Mouse (Mus musculus) monocyte, adult 5-6 weeks (primary cell): ENCODE results near the gene Polr3g. TPM values are rescaled to one million over a fixed set of nuclear protein-coding genes. Genes with fewer than 3 reads are reported as not detected.
"Not testable (repeated sequence)": the region's sequence is repeated elsewhere in the genome, so short reads cannot be mapped to it uniquely, and the experiment has no call there.

Source experiments
- ATAC-seq: fragments of 153-309, 156-312 bp; replicated peaks from 2 replicates; pipeline ENCODE4 v1.8.0; 2017; ENCODE audit warnings: mild to moderate bottlenecking; ENCODE audit not compliant: low TSS enrichment, insufficient number of reproducible peaks, severe bottlenecking, poor library complexity, low FRiP score
- total RNA-seq: library from RNA; stranded (forward); fragments of 200-1000, 200-491, 200-594 nt; gene quantifications from 3 replicates; pipeline ENCODE4 v1.2.3, GENCODE M21; 2017

Polr3g gene
- total RNA-seq, 1 experiment from 2014 or later, result 3.7 TPM

DNA sequence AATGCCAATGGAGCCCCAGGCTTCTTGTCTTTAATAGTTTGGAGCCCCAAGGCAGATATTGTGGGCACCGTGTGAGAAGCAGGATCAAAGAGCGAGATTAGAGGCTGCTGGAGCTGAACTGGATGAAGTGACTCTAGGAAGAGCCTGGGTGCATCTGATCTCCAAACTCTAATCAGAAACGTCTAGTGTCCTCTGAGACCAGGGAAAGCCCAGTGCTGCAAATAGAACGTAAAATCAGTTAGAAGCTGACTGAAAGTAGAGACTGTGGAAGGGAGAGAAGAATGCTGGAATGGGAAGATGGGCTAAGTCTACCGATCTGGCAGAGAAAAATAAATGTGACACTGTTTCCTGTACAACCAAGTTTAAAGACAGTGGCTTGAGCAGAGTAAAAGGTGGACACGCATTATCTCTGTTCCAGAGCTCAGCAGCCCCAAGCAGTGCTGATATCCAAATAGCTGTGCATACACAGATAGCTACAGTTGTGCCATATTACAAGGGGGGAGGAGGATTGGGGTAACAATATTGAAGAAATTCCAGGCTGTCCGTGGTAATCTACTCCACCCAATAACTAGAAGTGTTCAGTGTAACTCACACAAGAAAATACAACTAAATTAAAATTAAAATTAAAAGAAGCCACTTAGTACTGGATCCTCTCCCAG lies 68.2 kb downstream of the Polr3g start:
- no peak for ATAC-seq

GRCm38 (mm10) chr13:81641289-81642045 lies 69.3 kb downstream of the Polr3g start:
- ATAC-seq, result no peak

- ATAC-seq, result no peak
Measured at GRCm38 (mm10) chr13:81640881-81641280, 69.9 kb downstream of the Polr3g start.

DNA sequence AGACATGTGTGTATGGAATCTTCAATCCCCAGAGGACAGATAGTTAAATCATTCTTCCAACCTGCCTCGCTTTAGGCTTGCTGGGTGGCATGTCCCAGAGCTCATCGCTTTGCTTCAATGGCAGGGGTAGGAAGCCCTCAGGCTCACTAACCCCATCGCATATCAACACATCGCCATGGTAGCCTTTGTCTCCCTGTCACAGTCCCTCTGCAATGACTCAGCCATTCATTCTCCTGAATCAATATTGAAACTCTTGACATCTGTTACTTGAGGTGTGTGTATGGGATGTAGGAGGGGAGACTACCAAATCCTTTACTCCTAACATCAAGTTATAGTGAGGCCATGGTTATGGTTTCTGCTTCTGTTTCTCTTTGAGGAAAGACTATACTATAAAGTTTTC lies 71.2 kb downstream of the Polr3g start:
- ATAC-seq, result no peak

DNA sequence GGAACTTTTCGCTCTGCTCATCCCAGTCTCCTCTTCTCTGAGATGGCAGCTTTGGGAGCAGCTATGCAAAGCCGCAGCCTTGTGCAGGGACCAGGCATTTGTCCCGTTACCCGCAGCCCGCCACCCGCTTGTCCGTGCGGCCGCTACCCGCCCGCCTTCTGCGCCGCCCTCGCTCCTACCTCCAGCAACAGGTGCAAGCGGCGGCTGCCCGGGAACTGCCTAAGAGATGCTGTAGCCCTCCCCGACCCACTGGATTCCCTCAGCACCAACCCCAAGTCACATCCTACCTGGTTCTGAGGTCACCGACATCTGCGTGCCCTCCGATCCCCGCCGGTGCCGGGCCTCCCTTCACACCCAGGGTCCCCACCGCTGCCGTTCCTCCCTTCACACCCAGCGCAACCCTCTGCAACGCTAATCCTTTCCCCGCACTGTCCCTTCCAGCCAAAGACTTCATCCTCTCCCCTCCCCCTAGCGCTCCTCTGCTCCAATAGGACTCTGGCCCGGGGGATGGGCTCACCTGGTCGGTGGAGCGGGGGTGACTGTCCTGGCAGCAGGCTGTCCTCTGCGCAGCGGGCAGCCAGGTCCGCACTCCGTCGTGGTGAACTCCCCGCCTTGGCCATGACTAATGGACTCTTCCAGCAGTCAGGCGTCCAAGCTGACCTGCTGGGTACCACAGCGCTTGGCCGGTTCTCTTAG lies 77.9 kb downstream of the Polr3g start, which contains the start of gene Adgrv1:
TSS of gene Adgrv1 (minus strand) at position 435 of the 696 bp plus-strand sequence.
- no peak for ATAC-seq

GRCm38 (mm10) chr13:81630566-81630965 lies 80.2 kb downstream of the Polr3g start:
- no peak for ATAC-seq

DNA sequence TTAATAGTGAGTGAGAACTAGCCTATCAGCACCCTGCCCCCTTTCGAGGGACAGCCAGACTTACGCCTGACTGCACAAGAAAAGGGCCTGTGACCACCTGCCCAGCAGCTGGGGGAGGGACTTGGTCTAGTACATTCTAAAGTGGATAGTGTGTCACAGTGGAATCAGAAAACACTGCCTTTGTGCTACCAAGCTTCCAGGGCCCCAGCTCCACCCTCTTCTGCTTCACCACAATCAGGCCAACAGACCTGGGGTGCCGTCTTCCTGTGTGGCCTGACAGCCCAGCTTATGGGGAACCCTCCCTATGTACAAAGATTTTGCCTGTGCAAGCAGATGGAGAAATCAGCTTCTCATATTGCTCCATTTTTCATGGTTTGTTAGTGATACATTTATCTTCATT lies 81.4 kb downstream of the Polr3g start:
- no peak for ATAC-seq

DNA sequence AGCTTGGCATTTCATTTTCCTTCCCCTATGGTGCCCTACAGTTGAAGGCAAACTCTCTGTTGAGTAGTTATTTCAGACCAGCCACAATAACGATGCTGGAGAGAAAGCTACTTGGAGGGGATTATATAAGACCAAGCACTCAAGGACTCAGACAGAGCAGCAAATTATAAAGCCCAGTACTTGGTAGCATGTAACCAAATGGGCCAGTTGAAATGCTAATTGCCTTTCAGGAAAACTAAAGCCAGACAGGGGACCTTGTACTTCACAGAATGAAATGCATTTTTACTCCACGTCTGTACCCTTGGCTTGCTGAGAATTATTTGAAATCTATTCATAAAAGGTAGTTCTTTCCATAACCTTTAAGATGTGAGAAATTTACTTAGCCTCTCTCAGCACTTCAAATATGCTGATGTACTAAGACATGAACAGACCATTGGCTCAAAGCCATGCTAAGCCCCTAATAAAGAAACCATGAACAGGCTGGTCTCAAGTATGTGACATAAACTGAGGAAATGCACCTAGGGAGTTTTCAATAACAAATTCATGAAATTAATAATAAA lies 82.1 kb downstream of the Polr3g start:
- no peak for ATAC-seq

DNA sequence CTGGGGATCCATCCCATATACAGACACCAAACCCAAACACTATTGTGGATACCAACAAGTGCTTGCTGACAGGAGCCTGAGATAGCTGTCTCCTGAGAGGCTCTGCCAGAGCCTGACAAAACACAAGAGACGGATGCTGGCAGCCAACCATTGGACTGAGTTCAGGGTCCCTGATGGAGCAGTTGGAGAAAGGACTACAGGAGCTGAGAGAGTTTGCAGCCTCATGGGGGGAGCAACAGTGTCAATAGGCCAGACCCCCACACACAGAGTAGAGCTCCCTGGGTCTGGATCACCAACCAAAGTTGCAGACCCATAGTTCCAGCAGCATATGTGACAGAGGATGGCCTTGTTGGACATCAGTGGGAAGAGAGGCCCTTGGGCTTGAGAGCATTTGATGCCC lies 83.0 kb downstream of the Polr3g start:
- ATAC-seq, result not testable (repeated sequence)

Other genes starting within 250 kb of the Polr3g start
- gene Adgrv1, start 77.9 kb downstream of the Polr3g start, total RNA-seq, result 0.38 to 0.97 TPM in 2 of 3 replicates, not detected in the other
- gene Lysmd3, start 53.4 kb downstream of the Polr3g start, total RNA-seq, result 52.9 to 67.6 TPM (median 55.5 TPM) in 3 replicates
- gene Mblac2, start 328 bp upstream of the Polr3g start, total RNA-seq, result 1.6 to 4.1 TPM (median 2.7 TPM) in 3 replicates
- gene Cetn3, start 72.1 kb upstream of the Polr3g start, total RNA-seq, result 216 to 262 TPM (median 246 TPM) in 3 replicates